Mouse (Mus musculus): ENCODE data around the gene Gtf2a1l.

- TF ChIP-seq CTCF (IDR thresholded peaks at IDR 0.05; ENCODE audit: borderline replicate concordance, insufficient read depth, low read depth, low read length) (no peak), POLR2A (IDR thresholded peaks at IDR 0.05; ENCODE audit: borderline replicate concordance, insufficient read depth, low read length) (no peak)
These were observed 95.7 kb downstream of the Gtf2a1l start for GRCm38 (mm10) chr17:88764136-88764485.
